Mouse (Mus musculus) midbrain, embryonic 16.5 days (tissue): ENCODE measurements at regions not wholly inside any gene's neighbourhood (a gene's known extent, or its start where the extent isn't known, plus 50 kb on each side); places are given as distances from the start of the nearest gene placed in this dataset.

Source experiments
- ATAC-seq: fragments of 200-750 bp; cut with Nextera tagmentation; 2 replicates; pipeline ENCODE4 v1.8.0; 2017; ENCODE audit warnings: moderate TSS enrichment
- H3K27ac ChIP-seq: fragments of 300-500 bp; sonication (generic); 2 replicates; pipeline ENCODE4 v1.5.1; 2014; ENCODE audit warnings: mild to moderate bottlenecking, low read length, mixed read lengths
- H3K27me3 ChIP-seq: fragments of 300-500 bp; sonication (generic); 2 replicates; pipeline ENCODE4 v1.6.1; 2014; ENCODE audit warnings: low read depth, low read length, mixed read lengths; ENCODE audit not compliant: control insufficient read depth, insufficient read depth
- H3K36me3 ChIP-seq: fragments of 300-500 bp; sonication (generic); 2 replicates; pipeline ENCODE4 v1.6.1; 2014; ENCODE audit warnings: mild to moderate bottlenecking, low read length, moderate library complexity, mixed read lengths; ENCODE audit not compliant: control insufficient read depth, insufficient read depth
- H3K4me1 ChIP-seq: fragments of 300-500 bp; sonication (generic); 2 replicates; pipeline ENCODE4 v1.6.1; 2014; ENCODE audit warnings: mild to moderate bottlenecking, low read length, mixed read lengths; ENCODE audit not compliant: control insufficient read depth, insufficient read depth
- H3K4me2 ChIP-seq: fragments of 300-500 bp; sonication (generic); 2 replicates; pipeline ENCODE4 v1.6.1; 2014; ENCODE audit warnings: mild to moderate bottlenecking, low read length, mixed read lengths
- H3K4me3 ChIP-seq: fragments of 300-500 bp; sonication (generic); 2 replicates; pipeline ENCODE4 v1.5.1; 2014; ENCODE audit warnings: low read depth, mild to moderate bottlenecking, low read length, moderate library complexity, mixed read lengths
- H3K9ac ChIP-seq: fragments of 300-500 bp; sonication (generic); 2 replicates; pipeline ENCODE4 v1.6.1; 2014; ENCODE audit warnings: low read depth, low read length, mixed read lengths
- H3K9me3 ChIP-seq: fragments of 300-500 bp; sonication (generic); replicated peaks from 2 replicates; pipeline ENCODE4 v1.6.1; 2014; ENCODE audit warnings: mild to moderate bottlenecking, low read length, mixed read lengths; ENCODE audit not compliant: control insufficient read depth, poor library complexity, severe bottlenecking
- WGBS: fragments of 180-500 bp; shearing (Covaris S2); extraction: QIAGEN DNeasy Blood & Tissue Kit; methylation state at CpG from one replicate; pipeline ENCODE4 v1.1.7; 2014; 5-methylcytosine and 5-hydroxymethylcytosine counted together

GRCm38 (mm10) chr2:70914372-70914771, 88.8 kb upstream of the Tlk1 start:
- Histone ChIP-seq H3K9me3 (no peaks in the 10 kb centered on the region), H3K4me1 (no peaks in the 10 kb centered on the region), H3K4me3 (no peak overlapping the region), H3K27ac (no peak overlapping the region), H3K9ac (no peak overlapping the region), H3K36me3 (no peaks in the 10 kb centered on the region), H3K4me2 (no peak overlapping the region), H3K27me3 (no peaks in the 10 kb centered on the region)
- 87% methylated on average over 7 of the region's 7 CpGs for WGBS
- ATAC-seq = no peak

- Histone ChIP-seq H3K9ac (no peak overlapping the region), H3K4me2 (no peak overlapping the region), H3K4me3 (no peak overlapping the region), H3K4me1 (peaks cover 5% of the 10 kb centered on the region; the same call in 1 of the 2 replicates), H3K27me3 (no peaks in the 10 kb centered on the region), H3K27ac (no peak overlapping the region), H3K9me3 (no peaks in the 10 kb centered on the region), H3K36me3 (no peaks in the 10 kb centered on the region)
- no peak for ATAC-seq
- 79% methylated on average over 1 of the region's 1 CpGs for WGBS
These were observed 83.9 kb upstream of the Tlk1 start for GRCm38 (mm10) chr2:70909401-70909800.

GRCm38 (mm10) chr2:70908579-70908978, 83.1 kb upstream of the Tlk1 start:
- Histone ChIP-seq H3K4me1 (peaks cover 5% of the 10 kb centered on the region; the same call in 1 of the 2 replicates), H3K27me3 (no peaks in the 10 kb centered on the region), H3K9ac (no peak overlapping the region), H3K4me2 (no peak overlapping the region), H3K27ac (no peak overlapping the region), H3K9me3 (no peaks in the 10 kb centered on the region), H3K36me3 (no peaks in the 10 kb centered on the region), H3K4me3 (no peak overlapping the region)
- ATAC-seq = no peak
- WGBS = 63% methylated on average over 1 of the region's 1 CpGs

GRCm38 (mm10) chr2:70906216-70906615, 80.7 kb upstream of the Tlk1 start:
- H3K9me3 ChIP-seq = no peaks in the 10 kb centered on the region
- H3K27ac ChIP-seq = no peak overlapping the region
- WGBS = 62% methylated on average over 3 of the region's 3 CpGs
- H3K4me3 ChIP-seq = no peak overlapping the region
- no peak for ATAC-seq
- H3K36me3 ChIP-seq = no peaks in the 10 kb centered on the region
- no peak overlapping the region for H3K9ac ChIP-seq
- no peak overlapping the region for H3K4me2 ChIP-seq
- peaks cover 5% of the 10 kb centered on the region; the same call in 1 of the 2 replicates for H3K4me1 ChIP-seq
- no peaks in the 10 kb centered on the region for H3K27me3 ChIP-seq

GRCm38 (mm10) chr2:70904429-70904828, 78.9 kb upstream of the Tlk1 start:
- 90% methylated on average over 5 of the region's 5 CpGs for WGBS
- Histone ChIP-seq H3K36me3 (no peaks in the 10 kb centered on the region), H3K9ac (no peak overlapping the region), H3K4me2 (no peak overlapping the region), H3K4me1 (peaks cover 5% of the 10 kb centered on the region; the same call in 1 of the 2 replicates), H3K27ac (no peak overlapping the region), H3K4me3 (no peak overlapping the region), H3K9me3 (no peaks in the 10 kb centered on the region), H3K27me3 (no peaks in the 10 kb centered on the region)
- no peak for ATAC-seq

- H3K27ac ChIP-seq = no peak overlapping the region
- no peak overlapping the region for H3K4me2 ChIP-seq
- no peak for ATAC-seq
- H3K4me3 ChIP-seq = no peak overlapping the region
- H3K4me1 ChIP-seq = no peaks in the 10 kb centered on the region
- H3K36me3 ChIP-seq = no peaks in the 10 kb centered on the region
- H3K9ac ChIP-seq = no peak overlapping the region
- WGBS = 88% methylated on average over 3 of the region's 3 CpGs
- H3K27me3 ChIP-seq = no peaks in the 10 kb centered on the region
- H3K9me3 ChIP-seq = no peaks in the 10 kb centered on the region
These were observed 76.7 kb upstream of the Tlk1 start for GRCm38 (mm10) chr2:70902196-70902595.

- H3K9me3 ChIP-seq = no peaks in the 10 kb centered on the region
- H3K27ac ChIP-seq = no peak overlapping the region
- ATAC-seq = 0 out of 2 replicates have a peak, but pooled peaks have one; percentile 36
- no peaks in the 10 kb centered on the region for H3K27me3 ChIP-seq
- H3K4me1 ChIP-seq = no peaks in the 10 kb centered on the region
- H3K4me3 ChIP-seq = no peak overlapping the region
- H3K9ac ChIP-seq = no peak overlapping the region
- no peak overlapping the region for H3K4me2 ChIP-seq
- H3K36me3 ChIP-seq = no peaks in the 10 kb centered on the region
- 80% methylated on average over 14 of the region's 14 CpGs for WGBS
These were observed 76.0 kb upstream of the Tlk1 start for GRCm38 (mm10) chr2:70901479-70901878.

- H3K4me3 ChIP-seq = no peak overlapping the region
- H3K4me2 ChIP-seq = no peak overlapping the region
- no peaks in the 10 kb centered on the region for H3K27me3 ChIP-seq
- no peak for ATAC-seq
- H3K36me3 ChIP-seq = no peaks in the 10 kb centered on the region
- H3K27ac ChIP-seq = no peak overlapping the region
- no peaks in the 10 kb centered on the region for H3K9me3 ChIP-seq
- H3K9ac ChIP-seq = no peak overlapping the region
- 92% methylated on average over 4 of the region's 4 CpGs for WGBS
- H3K4me1 ChIP-seq = no peaks in the 10 kb centered on the region
These were observed 73.5 kb upstream of the Tlk1 start for GRCm38 (mm10) chr2:70899056-70899455.

GRCm38 (mm10) chr2:70898396-70898795, 72.9 kb upstream of the Tlk1 start:
- Histone ChIP-seq H3K9ac (no peak overlapping the region), H3K27me3 (no peaks in the 10 kb centered on the region), H3K4me1 (no peaks in the 10 kb centered on the region), H3K27ac (no peak overlapping the region), H3K4me2 (no peak overlapping the region), H3K9me3 (no peaks in the 10 kb centered on the region), H3K36me3 (no peaks in the 10 kb centered on the region), H3K4me3 (no peak overlapping the region)
- WGBS = 72% methylated on average over 9 of the region's 9 CpGs
- ATAC-seq = no peak
